Mouse (Mus musculus): ENCODE measurements at regions not wholly inside any gene's neighbourhood (a gene's known extent, or its start where the extent isn't known, plus 50 kb on each side); places are given as distances from the start of the nearest gene placed in this dataset.
"Not testable (repeated sequence)": the region's sequence is repeated elsewhere in the genome, so short reads cannot be mapped to it uniquely, and the experiment has no call there.

GRCm38 (mm10) chr7:60492028-60492995 lies 352.3 kb upstream of the Snrpn start:
- DNase-seq (ENCODE audit: low read depth, low spot score): peak; percentile 81

- DNase-seq (ENCODE audit: low read depth, low spot score): peak; percentile 6
Observed at GRCm38 (mm10) chr7:60487839-60488454, 347.9 kb upstream of the Snrpn start.

GRCm38 (mm10) chr7:60450074-60450603 lies 310.1 kb upstream of the Snrpn start:
- peak; percentile 0 for DNase-seq (ENCODE audit: low read depth, low spot score)

- peak; percentile 0 for DNase-seq (ENCODE audit: low read depth, low spot score)
Observed at GRCm38 (mm10) chr7:60449239-60450073, 309.4 kb upstream of the Snrpn start.

- DNase-seq (ENCODE audit: low read depth, low spot score): no peak
Observed at GRCm38 (mm10) chr7:60438781-60439180, 298.8 kb upstream of the Snrpn start.

- DNase-seq (ENCODE audit: low read depth, low spot score): peak; percentile 97
Observed at GRCm38 (mm10) chr7:60391011-60391863, 251.2 kb upstream of the Snrpn start.

GRCm38 (mm10) chr7:60386957-60387356 lies 246.9 kb upstream of the Snrpn start:
- peak; percentile 11 for DNase-seq (ENCODE audit: low read depth, low spot score)

GRCm38 (mm10) chr7:60374001-60374400 lies 234.0 kb upstream of the Snrpn start:
- DNase-seq (ENCODE audit: low read depth, low spot score): peak; percentile 6

GRCm38 (mm10) chr7:60352206-60352605 lies 212.2 kb upstream of the Snrpn start:
- DNase-seq (ENCODE audit: low read depth, low spot score): not testable (repeated sequence)
